Mouse (Mus musculus): Measurements from ENCODE around the gene Tmem94. TPM values are rescaled to one million over a fixed set of nuclear protein-coding genes. Genes with fewer than 3 reads are reported as not detected.

The Tmem94 gene
- total RNA-seq, 1 experiment: 17.7 TPM

- peaks cover 0 to 2% of the 10 kb centered on the region in 2 experiments; a peak in 1 of 4 replicates for H3K4me1 ChIP-seq (ENCODE audit: control insufficient read depth in 2 of 2, insufficient read depth in 2 of 2, low read length in 2 of 2, poor library complexity in 1 of 2)
- in situ Hi-C loops (cut with MboI; ENCODE audit: low sequenced_read_pairs in 2 of 2, unreplicated experiment in 2 of 2): no loop called here
- no peak overlapping the region for H3K27ac ChIP-seq (ENCODE audit: insufficient read depth, low read depth, low read length, poor library complexity, severe bottlenecking)
- H3K4me3 ChIP-seq (ENCODE audit: insufficient read depth in 1 of 2, low read depth in 1 of 2, low read length in 2 of 2, poor library complexity in 1 of 2, severe bottlenecking in 1 of 2): no peak overlapping the region
- no peak overlapping the region for H3K9ac ChIP-seq (ENCODE audit: insufficient read depth, low read depth, low read length, poor library complexity, severe bottlenecking)
- TF ChIP-seq ZC3H11A (IDR thresholded peaks at IDR 0.05; ENCODE audit: borderline replicate concordance, low read depth, low read length) (no peak), CHD2 (IDR thresholded peaks at IDR 0.05; ENCODE audit: low read depth, low read length) (no peak), ZNF384 (IDR thresholded peaks at IDR 0.05; ENCODE audit: low read depth, low read length) (no peak), MAFK (IDR thresholded peaks at IDR 0.05; ENCODE audit: insufficient read depth, low read depth, low read length) (no peak), HCFC1 (IDR thresholded peaks at IDR 0.05; ENCODE audit: borderline replicate concordance, insufficient read depth, low read length) (no peak)
- no peaks in the 10 kb centered on the region for H3K9me3 ChIP-seq (ENCODE audit: control insufficient read depth, insufficient read depth, low read depth, low read length)
- peaks cover 50% of the 10 kb centered on the region for H3K36me3 ChIP-seq (ENCODE audit: control insufficient read depth, insufficient read depth, low read length, poor library complexity, severe bottlenecking)
- no peak for DNase-seq (ENCODE audit: low read depth, low spot score)
Measured at GRCm38 (mm10) chr11:115796898-115797297, 31.7 kb downstream of the Tmem94 start.

GRCm38 (mm10) chr11:115797665-115798064 lies 32.4 kb downstream of the Tmem94 start:
- H3K9me3 ChIP-seq (ENCODE audit: control insufficient read depth, insufficient read depth, low read depth, low read length): no peaks in the 10 kb centered on the region
- no peak for TF ChIP-seq HCFC1 (IDR thresholded peaks at IDR 0.05; ENCODE audit: borderline replicate concordance, insufficient read depth, low read length)
- TF ChIP-seq ZNF384 (IDR thresholded peaks at IDR 0.05; ENCODE audit: low read depth, low read length): no peak
- TF ChIP-seq ZC3H11A (IDR thresholded peaks at IDR 0.05; ENCODE audit: borderline replicate concordance, low read depth, low read length): no peak
- no peak for TF ChIP-seq CHD2 (IDR thresholded peaks at IDR 0.05; ENCODE audit: low read depth, low read length)
- TF ChIP-seq MAFK (IDR thresholded peaks at IDR 0.05; ENCODE audit: insufficient read depth, low read depth, low read length): no peak
- peaks cover 50% of the 10 kb centered on the region for H3K36me3 ChIP-seq (ENCODE audit: control insufficient read depth, insufficient read depth, low read length, poor library complexity, severe bottlenecking)
- in situ Hi-C loops (cut with MboI; ENCODE audit: low sequenced_read_pairs in 2 of 2, unreplicated experiment in 2 of 2): no loop called here
- H3K9ac ChIP-seq (ENCODE audit: insufficient read depth, low read depth, low read length, poor library complexity, severe bottlenecking): no peak overlapping the region
- H3K27ac ChIP-seq (ENCODE audit: insufficient read depth, low read depth, low read length, poor library complexity, severe bottlenecking): no peak overlapping the region
- DNase-seq (ENCODE audit: low read depth, low spot score): no peak
- no peak overlapping the region for H3K4me3 ChIP-seq (ENCODE audit: insufficient read depth in 1 of 2, low read depth in 1 of 2, low read length in 2 of 2, poor library complexity in 1 of 2, severe bottlenecking in 1 of 2)
- H3K4me1 ChIP-seq (ENCODE audit: control insufficient read depth in 2 of 2, insufficient read depth in 2 of 2, low read length in 2 of 2, poor library complexity in 1 of 2): peaks cover 0 to 2% of the 10 kb centered on the region in 2 experiments; a peak in 1 of 4 replicates

- H3K9ac ChIP-seq (ENCODE audit: insufficient read depth, low read depth, low read length, poor library complexity, severe bottlenecking): no peak overlapping the region
- in situ Hi-C loops (cut with MboI; ENCODE audit: low sequenced_read_pairs in 2 of 2, unreplicated experiment in 2 of 2): no loop called here
- peaks cover 47% of the 10 kb centered on the region for H3K36me3 ChIP-seq (ENCODE audit: control insufficient read depth, insufficient read depth, low read length, poor library complexity, severe bottlenecking)
- H3K4me1 ChIP-seq (ENCODE audit: control insufficient read depth in 2 of 2, insufficient read depth in 2 of 2, low read length in 2 of 2, poor library complexity in 1 of 2): no peaks in the 10 kb centered on the region
- no peak overlapping the region for H3K4me3 ChIP-seq (ENCODE audit: insufficient read depth in 1 of 2, low read depth in 1 of 2, low read length in 2 of 2, poor library complexity in 1 of 2, severe bottlenecking in 1 of 2)
- TF ChIP-seq HCFC1 (IDR thresholded peaks at IDR 0.05; ENCODE audit: borderline replicate concordance, insufficient read depth, low read length): no peak
- no peak for TF ChIP-seq ZC3H11A (IDR thresholded peaks at IDR 0.05; ENCODE audit: borderline replicate concordance, low read depth, low read length)
- no peak for TF ChIP-seq ZNF384 (IDR thresholded peaks at IDR 0.05; ENCODE audit: low read depth, low read length)
- TF ChIP-seq MAFK (IDR thresholded peaks at IDR 0.05; ENCODE audit: insufficient read depth, low read depth, low read length): no peak
- TF ChIP-seq CHD2 (IDR thresholded peaks at IDR 0.05; ENCODE audit: low read depth, low read length): no peak
- no peak for DNase-seq (ENCODE audit: low read depth, low spot score)
- no peak overlapping the region for H3K27ac ChIP-seq (ENCODE audit: insufficient read depth, low read depth, low read length, poor library complexity, severe bottlenecking)
- H3K9me3 ChIP-seq (ENCODE audit: control insufficient read depth, insufficient read depth, low read depth, low read length): no peaks in the 10 kb centered on the region
Measured at GRCm38 (mm10) chr11:115800981-115801380, 35.7 kb downstream of the Tmem94 start.

GRCm38 (mm10) chr11:115803072-115803709 lies 38.0 kb downstream of the Tmem94 start:
- no peak for TF ChIP-seq CHD2 (IDR thresholded peaks at IDR 0.05; ENCODE audit: low read depth, low read length)
- no peak for TF ChIP-seq MAFK (IDR thresholded peaks at IDR 0.05; ENCODE audit: insufficient read depth, low read depth, low read length)
- TF ChIP-seq ZC3H11A (IDR thresholded peaks at IDR 0.05; ENCODE audit: borderline replicate concordance, low read depth, low read length): no peak
- TF ChIP-seq ZNF384 (IDR thresholded peaks at IDR 0.05; ENCODE audit: low read depth, low read length): no peak
- TF ChIP-seq HCFC1 (IDR thresholded peaks at IDR 0.05; ENCODE audit: borderline replicate concordance, insufficient read depth, low read length): no peak

More at GRCm38 (mm10) chr11:115803072-115803709, 38.0 kb downstream of the Tmem94 start:
- Histone ChIP-seq H3K9ac (ENCODE audit: insufficient read depth, low read depth, low read length, poor library complexity, severe bottlenecking) (no peak overlapping the region), H3K4me3 (ENCODE audit: insufficient read depth in 1 of 2, low read depth in 1 of 2, low read length in 2 of 2, poor library complexity in 1 of 2, severe bottlenecking in 1 of 2) (no peak overlapping the region), H3K9me3 (ENCODE audit: control insufficient read depth, insufficient read depth, low read depth, low read length) (no peaks in the 10 kb centered on the region), H3K4me1 (ENCODE audit: control insufficient read depth in 2 of 2, insufficient read depth in 2 of 2, low read length in 2 of 2, poor library complexity in 1 of 2) (peaks cover 0 to 3% of the 10 kb centered on the region in 2 experiments; a peak in 1 of 4 replicates), H3K27ac (ENCODE audit: insufficient read depth, low read depth, low read length, poor library complexity, severe bottlenecking) (no peak overlapping the region), H3K36me3 (ENCODE audit: control insufficient read depth, insufficient read depth, low read length, poor library complexity, severe bottlenecking) (peaks cover 44% of the 10 kb centered on the region)
- no peak for DNase-seq (ENCODE audit: low read depth, low spot score)
- in situ Hi-C loops (cut with MboI; ENCODE audit: low sequenced_read_pairs in 2 of 2, unreplicated experiment in 2 of 2): no loop called here
